Mouse (Mus musculus) intestine, embryonic 15.5 days (tissue): Measurements from ENCODE around the gene Olfr262. TPM values are rescaled to one million over a fixed set of nuclear protein-coding genes. Genes with fewer than 3 reads are reported as not detected.
"Not testable (repeated sequence)": the region's sequence is repeated elsewhere in the genome, so short reads cannot be mapped to it uniquely, and the experiment has no call there.

ENCODE experiments used
- ATAC-seq: fragments of 200-750 bp; cut with Nextera tagmentation; 2 replicates; pipeline ENCODE4 v1.8.0; 2017; ENCODE audit warnings: moderate TSS enrichment, moderate library complexity
- H3K27ac ChIP-seq: fragments of 300-500 bp; sonication (generic); 2 replicates; pipeline ENCODE4 v1.5.1; 2015; ENCODE audit warnings: mild to moderate bottlenecking, inconsistent platforms
- H3K27me3 ChIP-seq: fragments of 300-500 bp; sonication (generic); replicated peaks from 2 replicates; pipeline ENCODE4 v1.6.1; 2015; ENCODE audit warnings: inconsistent platforms
- H3K36me3 ChIP-seq: fragments of 300-500 bp; sonication (generic); 2 replicates; pipeline ENCODE4 v1.6.1; 2015; ENCODE audit warnings: inconsistent platforms
- H3K4me1 ChIP-seq: fragments of 300-500 bp; sonication (generic); replicated peaks from 2 replicates; pipeline ENCODE4 v1.6.1; 2015; ENCODE audit warnings: inconsistent platforms
- H3K4me2 ChIP-seq: fragments of 300-500 bp; sonication (generic); replicated peaks from 2 replicates; pipeline ENCODE4 v1.6.1; 2015; ENCODE audit warnings: mild to moderate bottlenecking, inconsistent platforms
- H3K4me3 ChIP-seq: fragments of 300-500 bp; sonication (generic); replicated peaks from 2 replicates; pipeline ENCODE4 v1.5.1; 2015; ENCODE audit warnings: inconsistent platforms
- H3K9ac ChIP-seq: fragments of 300-500 bp; sonication (generic); 2 replicates; pipeline ENCODE4 v1.6.1; 2015; ENCODE audit warnings: inconsistent platforms
- H3K9me3 ChIP-seq: fragments of 300-500 bp; sonication (generic); 2 replicates; pipeline ENCODE4 v1.6.1; 2016; ENCODE audit warnings: inconsistent platforms
- WGBS: fragments of 180-500 bp; shearing (Covaris S2); methylation state at CpG from one replicate; pipeline ENCODE4 v1.1.7; 2015; 5-methylcytosine and 5-hydroxymethylcytosine counted together
- polyA plus RNA-seq: library from polyadenylated mRNA; unstranded; fragments of >200 nt; fragmentation: Nextera tagmentation; extraction: Ambion mirVana; gene quantifications from 2 replicates; pipeline ENCODE4 v1.2.1, GENCODE M21; 2015

Olfr262 gene
- polyA plus RNA-seq, result not detected in 2 replicates

GRCm38 (mm10) chr19:12241559-12241958 lies at the start of gene Olfr262:
Olfr262 (minus strand) TSS chr19:12241659.
- no peak within 1 kb of the TSS for H3K4me2 ChIP-seq
- WGBS, result 83% methylated on average over 1 of the region's 1 CpGs
- ATAC-seq, result no peak
- no peaks in the 10 kb centered on the region for H3K9me3 ChIP-seq
- H3K27ac ChIP-seq, result no peak within 1 kb of the TSS
- no peak within 1 kb of the TSS for H3K9ac ChIP-seq
- H3K36me3 ChIP-seq, result no peaks in the 10 kb centered on the region
- H3K27me3 ChIP-seq, result no peaks in the 10 kb centered on the region
- H3K4me1 ChIP-seq, result no peaks in the 10 kb centered on the region
- no peak within 1 kb of the TSS for H3K4me3 ChIP-seq

GRCm38 (mm10) chr19:12279554-12279953 lies 38.1 kb upstream of the Olfr262 start, which contains the start of gene Olfr1434:
Olfr1434 (plus strand) TSS chr19:12279854.
- H3K36me3 ChIP-seq, result no peaks in the 10 kb centered on the region
- H3K27ac ChIP-seq, result no peak within 1 kb of the TSS
- no peak for ATAC-seq
- H3K9ac ChIP-seq, result no peak within 1 kb of the TSS
- WGBS, result 64% methylated on average over 2 of the region's 2 CpGs
- H3K4me3 ChIP-seq, result no peak within 1 kb of the TSS
- H3K4me1 ChIP-seq, result no peaks in the 10 kb centered on the region
- no peaks in the 10 kb centered on the region for H3K27me3 ChIP-seq
- H3K9me3 ChIP-seq, result no peaks in the 10 kb centered on the region
- H3K4me2 ChIP-seq, result no peak within 1 kb of the TSS

GRCm38 (mm10) chr19:12260732-12261131 lies 19.3 kb upstream of the Olfr262 start, which contains the start of gene Olfr235:
Olfr235 (plus strand) TSS chr19:12261032.
- H3K27ac ChIP-seq, result no peak within 1 kb of the TSS
- no peak for ATAC-seq
- 61% methylated on average over 1 of the region's 1 CpGs for whole genome bisulfite sequencing
- no peaks in the 10 kb centered on the region for H3K4me1 ChIP-seq
- H3K9ac ChIP-seq, result no peak within 1 kb of the TSS
- no peak within 1 kb of the TSS for H3K4me3 ChIP-seq
- no peaks in the 10 kb centered on the region for H3K36me3 ChIP-seq
- no peaks in the 10 kb centered on the region for H3K9me3 ChIP-seq
- H3K27me3 ChIP-seq, result no peaks in the 10 kb centered on the region
- H3K4me2 ChIP-seq, result no peak within 1 kb of the TSS

GRCm38 (mm10) chr19:12232496-12232895 lies 9.0 kb downstream of the Olfr262 start, which contains the start of gene Olfr1432:
Olfr1432 (minus strand) TSS chr19:12232596.
- ATAC-seq, H3K27ac ChIP-seq, H3K4me1 ChIP-seq, H3K4me2 ChIP-seq, H3K9me3 ChIP-seq, H3K9ac ChIP-seq, H3K27me3 ChIP-seq, H3K4me3 ChIP-seq, H3K36me3 ChIP-seq: not testable (repeated sequence)

- WGBS, result 89% methylated on average over 1 of the region's 1 CpGs
- H3K36me3 ChIP-seq, result no peaks in the 10 kb centered on the region
- ATAC-seq, result no peak
These were observed 41.1 kb downstream of the Olfr262 start, which contains the start of gene Olfr1431 for GRCm38 (mm10) chr19:12200334-12200733. Olfr1431 (plus strand) TSS chr19:12200634.

GRCm38 (mm10) chr19:12199076-12199475 lies 42.4 kb downstream of the Olfr262 start:
- not testable (repeated sequence) for H3K9ac ChIP-seq, H3K4me2 ChIP-seq, H3K27ac ChIP-seq, H3K4me3 ChIP-seq, H3K9me3 ChIP-seq, H3K27me3 ChIP-seq, H3K36me3 ChIP-seq, ATAC-seq, H3K4me1 ChIP-seq
- 86% methylated on average over 4 of the region's 4 CpGs for WGBS

More at GRCm38 (mm10) chr19:12200334-12200733, 41.1 kb downstream of the Olfr262 start, which contains the start of gene Olfr1431:
- Histone ChIP-seq H3K27ac (no peak within 1 kb of the TSS), H3K9ac (no peak within 1 kb of the TSS), H3K9me3 (no peaks in the 10 kb centered on the region), H3K4me1 (no peaks in the 10 kb centered on the region), H3K4me3 (no peak within 1 kb of the TSS), H3K27me3 (no peaks in the 10 kb centered on the region), H3K4me2 (no peak within 1 kb of the TSS)

Other genes with a start within 250 kb of the Olfr262 start
- not detected in 2 replicates for gene Olfr1423, start 200.3 kb downstream of the Olfr262 start, polyA plus RNA-seq
- not detected in 2 replicates for gene Olfr1424, start 179.0 kb downstream of the Olfr262 start, polyA plus RNA-seq
- gene Olfr1425, start 163.9 kb downstream of the Olfr262 start, polyA plus RNA-seq, result not detected in 2 replicates
- gene Olfr1426, start 149.6 kb downstream of the Olfr262 start, polyA plus RNA-seq, result not detected in 2 replicates
- not detected in 2 replicates for gene Olfr1427, start 138.3 kb downstream of the Olfr262 start, polyA plus RNA-seq
- not detected in 2 replicates for gene Olfr1428, start 125.8 kb downstream of the Olfr262 start, polyA plus RNA-seq
- gene Olfr76, start 118.5 kb downstream of the Olfr262 start, polyA plus RNA-seq, result not detected in 2 replicates
- gene Olfr1555-ps1, start 71.5 kb downstream of the Olfr262 start, polyA plus RNA-seq, result not detected in 2 replicates
- gene Olfr1431, start 41.0 kb downstream of the Olfr262 start, polyA plus RNA-seq, result not detected in 2 replicates
- not detected in 2 replicates for gene Olfr1432, start 9.1 kb downstream of the Olfr262 start, polyA plus RNA-seq
- not detected in 2 replicates for gene Olfr235, start 19.4 kb upstream of the Olfr262 start, polyA plus RNA-seq
- not detected in 2 replicates for gene Olfr1434, start 38.2 kb upstream of the Olfr262 start, polyA plus RNA-seq
- gene Olfr1436, start 57.5 kb upstream of the Olfr262 start, polyA plus RNA-seq, result not detected in 2 replicates
- not detected in 2 replicates for gene Olfr1437, start 83.4 kb upstream of the Olfr262 start, polyA plus RNA-seq
- not detected in 2 replicates for gene Olfr1438-ps1, start 94.3 kb upstream of the Olfr262 start, polyA plus RNA-seq
- not detected in 2 replicates for gene Olfr1440, start 145.6 kb upstream of the Olfr262 start, polyA plus RNA-seq
- not detected in 2 replicates for gene Olfr1441, start 175.8 kb upstream of the Olfr262 start, polyA plus RNA-seq
- gene Pfpl, start 186.2 kb upstream of the Olfr262 start, polyA plus RNA-seq, result not detected in 2 replicates
- gene Mpeg1, start 219.1 kb upstream of the Olfr262 start, polyA plus RNA-seq, result 0.88 and 0.98 TPM in 2 replicates